Mouse (Mus musculus) ovary, adult 18-20 months (tissue): ENCODE measurements around the gene Prph.

Experiments used
- DNase-seq: peaks from one replicate; pipeline ENCODE4 v3.0.0; 2022; ENCODE audit warnings: low spot score, mixed read lengths

Gene Prph

DNA sequence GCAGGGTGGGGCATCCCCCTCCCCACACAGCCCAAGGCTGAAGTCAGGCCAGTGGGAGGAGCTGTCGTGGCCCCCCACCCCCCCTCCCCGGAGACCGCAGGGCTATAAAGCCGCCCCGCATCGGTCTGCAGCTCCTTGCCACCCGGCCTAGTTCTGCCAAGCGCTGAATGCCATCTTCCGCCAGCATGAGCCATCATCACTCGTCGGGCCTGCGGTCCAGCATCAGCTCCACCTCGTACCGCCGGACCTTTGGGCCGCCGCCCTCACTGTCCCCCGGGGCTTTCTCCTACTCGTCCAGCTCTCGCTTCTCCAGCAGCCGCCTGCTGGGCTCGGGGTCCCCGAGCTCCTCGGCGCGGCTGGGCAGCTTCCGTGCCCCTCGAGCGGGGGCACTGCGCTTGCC, at the start of gene Prph:
Prph (plus strand) TSS at position 135 of the 400 bp plus-strand sequence.
- DNase-seq, result no peak

DNA sequence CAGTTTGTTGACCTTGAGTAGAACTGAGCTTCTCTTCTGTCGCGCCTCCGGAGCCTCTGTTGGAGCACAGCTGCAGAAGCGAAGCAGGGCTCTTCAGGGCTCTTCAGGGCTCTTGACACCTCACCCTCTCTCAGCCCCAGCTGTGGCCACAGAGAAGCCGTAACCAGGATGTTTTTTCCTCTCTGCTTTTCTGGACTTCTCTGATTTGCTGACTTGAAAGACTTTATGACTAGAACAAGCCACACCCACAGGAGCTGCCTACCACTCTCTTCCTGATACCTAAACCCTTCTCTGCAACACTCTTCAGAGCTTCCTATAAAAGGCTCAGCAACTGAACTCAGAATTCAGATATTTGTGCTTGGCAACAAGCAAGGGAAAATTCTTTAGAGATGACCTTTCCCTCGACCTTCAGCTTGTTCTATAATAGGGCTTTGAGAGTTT, 46.2 kb upstream of the Prph start:
- DNase-seq, result no peak

- no peak for DNase-seq
Observed at GRCm38 (mm10) chr15:99010896-99011295, 44.1 kb upstream of the Prph start.

DNA sequence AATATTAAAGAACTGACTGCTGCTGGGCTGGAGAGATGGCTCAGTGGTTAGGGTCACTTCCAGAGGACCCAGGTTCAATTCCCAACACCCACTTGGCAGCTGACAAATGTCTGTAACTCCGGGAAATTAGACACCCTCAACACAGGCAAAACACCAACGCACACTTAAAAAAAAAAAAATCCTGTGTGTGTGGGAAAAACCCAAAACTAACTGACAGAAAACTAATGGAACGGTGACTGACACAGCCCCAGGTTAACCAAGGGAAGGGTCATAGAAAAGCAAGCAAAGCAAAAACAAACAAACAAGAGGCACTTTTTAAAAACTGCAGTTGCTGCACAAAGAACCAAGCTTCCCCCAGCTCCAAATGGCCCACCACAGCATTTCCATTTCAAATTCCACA, 43.0 kb upstream of the Prph start:
- DNase-seq, result no peak

DNA sequence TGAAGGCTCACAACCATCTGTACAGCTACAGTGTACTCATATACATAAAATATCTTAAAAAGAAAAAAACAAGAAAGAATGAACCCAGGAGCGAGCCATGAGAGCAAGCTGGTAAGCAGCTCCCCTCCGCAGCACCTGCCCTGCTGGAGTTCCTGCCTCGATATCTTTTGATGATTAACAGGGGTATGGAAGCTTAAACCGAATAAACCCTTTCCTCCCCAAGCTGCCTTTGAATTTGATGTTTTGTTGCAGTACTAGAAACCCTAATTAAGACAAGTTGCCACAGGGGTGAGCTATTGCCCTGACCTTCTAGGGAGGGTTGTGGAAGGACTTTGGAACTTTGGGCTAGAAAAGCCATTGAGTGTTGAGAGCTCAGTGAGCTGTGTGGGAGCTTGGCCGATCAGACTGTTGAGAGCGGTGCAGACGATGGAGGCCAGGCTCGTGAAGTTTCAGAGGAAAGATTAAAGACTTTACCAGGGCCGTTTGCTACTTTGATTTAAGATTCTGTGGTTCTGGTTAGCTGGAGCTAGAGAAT, 40.4 kb upstream of the Prph start:
- DNase-seq, result no peak

GRCm38 (mm10) chr15:99017355-99017761, 37.6 kb upstream of the Prph start:
- DNase-seq, result no peak

GRCm38 (mm10) chr15:99017986-99018385, 37.0 kb upstream of the Prph start:
- no peak for DNase-seq

DNA sequence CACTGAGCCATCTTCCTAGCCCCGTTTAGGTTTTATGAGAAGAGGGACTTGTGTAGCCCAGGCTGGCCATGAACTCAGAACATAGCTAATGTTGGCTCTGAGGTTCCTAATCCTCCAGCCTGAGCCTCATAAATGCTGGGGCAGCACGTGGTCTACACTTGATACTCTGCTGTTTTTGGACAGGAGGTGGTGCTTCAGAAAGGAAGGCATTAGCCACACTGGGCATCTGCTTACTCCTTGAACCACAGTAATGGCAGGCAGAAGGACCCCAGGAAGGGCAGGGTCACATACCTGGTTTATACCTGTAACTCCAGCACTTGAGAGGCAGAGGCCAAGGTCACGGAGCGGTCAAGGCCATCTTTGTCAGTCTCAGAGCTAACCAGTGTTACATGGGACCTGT, 36.3 kb upstream of the Prph start:
- DNase-seq, result no peak

- DNase-seq, result no peak
Observed at GRCm38 (mm10) chr15:99019436-99019835, 35.5 kb upstream of the Prph start.

DNA sequence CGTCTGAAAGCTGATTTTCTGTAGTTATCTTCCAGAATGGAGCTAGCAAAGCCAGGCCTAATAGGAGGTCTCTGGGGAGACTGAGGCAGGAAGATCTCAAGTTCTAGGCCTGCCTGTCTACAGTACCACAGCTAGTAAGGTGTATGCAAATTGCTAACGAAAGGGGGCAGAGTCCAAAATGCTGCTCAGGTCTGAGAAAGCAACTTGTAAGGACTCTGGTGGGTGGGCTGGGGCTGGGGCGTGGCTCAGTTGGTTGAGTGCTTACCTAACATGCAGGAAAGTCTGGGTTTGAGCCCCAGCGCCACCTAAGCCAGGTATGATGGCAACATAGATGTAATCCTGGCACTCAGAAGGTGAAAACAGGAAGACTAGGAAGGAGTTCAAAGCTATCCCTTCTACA, 34.8 kb upstream of the Prph start:
- DNase-seq, result no peak

DNA sequence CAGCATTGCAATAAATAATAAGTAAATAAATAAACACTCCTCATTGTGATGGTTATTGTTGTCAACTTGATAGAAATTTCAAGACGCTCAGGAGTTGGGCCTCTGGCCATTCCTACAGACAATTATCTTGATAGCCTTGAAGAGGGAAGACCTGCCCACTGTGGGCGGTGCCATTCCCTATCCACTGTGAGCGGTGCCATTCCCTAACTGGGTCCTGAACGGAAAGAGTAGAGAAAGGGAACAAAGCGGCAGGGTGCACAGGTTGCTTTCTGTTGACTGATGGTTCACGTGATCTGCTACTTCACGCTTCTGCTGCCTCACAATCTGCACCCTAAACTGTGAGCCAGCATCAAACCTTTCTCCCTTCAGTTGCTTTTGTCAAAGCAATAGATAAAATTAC, 33.7 kb upstream of the Prph start:
- no peak for DNase-seq

DNA sequence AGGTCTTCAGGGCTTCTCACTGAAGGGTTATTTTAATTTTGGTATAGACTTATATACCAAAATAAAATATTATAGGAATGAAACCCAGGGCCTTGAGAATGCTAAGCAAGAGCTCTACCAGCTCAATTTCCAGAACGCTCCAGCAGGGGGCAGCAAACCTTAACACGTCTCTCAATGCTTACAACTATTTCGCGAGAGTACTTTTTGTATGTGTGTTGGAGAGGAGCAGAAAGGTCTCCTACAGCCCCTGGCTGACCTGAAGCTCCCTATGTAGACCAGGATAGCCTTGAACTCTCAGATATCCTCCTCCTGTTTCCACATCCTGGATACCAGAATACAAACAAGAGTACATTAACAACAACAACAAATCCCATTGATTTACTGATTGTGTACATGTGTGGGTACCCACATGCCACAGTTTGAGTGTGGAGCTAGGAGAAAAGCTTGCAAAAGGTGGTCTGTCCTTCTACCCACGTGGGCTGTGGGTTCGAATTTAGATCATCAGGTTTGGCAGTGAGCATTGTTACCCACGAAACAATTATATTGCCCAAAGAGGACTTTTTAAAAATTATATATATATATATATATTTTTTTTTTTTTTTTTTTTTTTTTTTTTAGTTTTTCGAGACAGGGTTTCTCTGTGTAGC, 30.2 kb upstream of the Prph start:
- DNase-seq, result no peak

GRCm38 (mm10) chr15:99025414-99025813, 29.6 kb upstream of the Prph start:
- no peak for DNase-seq

GRCm38 (mm10) chr15:99026259-99026658, 28.7 kb upstream of the Prph start:
- DNase-seq, result no peak

DNA sequence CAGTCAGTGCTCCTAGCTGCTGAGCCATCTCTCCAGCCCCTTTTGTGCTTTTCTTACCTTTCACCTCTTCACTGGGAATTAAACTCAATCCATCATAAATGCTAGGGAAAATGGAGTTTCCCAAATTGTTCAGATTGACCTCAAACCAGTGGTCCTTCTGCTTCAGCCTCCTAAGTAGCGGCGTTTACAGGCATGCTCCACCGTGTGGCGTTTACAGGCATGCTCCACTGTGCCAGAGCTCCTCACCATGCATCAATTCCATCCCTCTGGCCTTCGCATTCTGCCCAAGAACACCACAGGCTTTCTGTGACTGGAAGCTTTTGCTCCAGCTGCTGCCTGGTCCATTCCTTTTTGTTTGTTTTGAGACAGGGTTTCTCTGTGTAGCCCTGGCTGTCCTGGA, 27.9 kb upstream of the Prph start:
- DNase-seq, result no peak

DNA sequence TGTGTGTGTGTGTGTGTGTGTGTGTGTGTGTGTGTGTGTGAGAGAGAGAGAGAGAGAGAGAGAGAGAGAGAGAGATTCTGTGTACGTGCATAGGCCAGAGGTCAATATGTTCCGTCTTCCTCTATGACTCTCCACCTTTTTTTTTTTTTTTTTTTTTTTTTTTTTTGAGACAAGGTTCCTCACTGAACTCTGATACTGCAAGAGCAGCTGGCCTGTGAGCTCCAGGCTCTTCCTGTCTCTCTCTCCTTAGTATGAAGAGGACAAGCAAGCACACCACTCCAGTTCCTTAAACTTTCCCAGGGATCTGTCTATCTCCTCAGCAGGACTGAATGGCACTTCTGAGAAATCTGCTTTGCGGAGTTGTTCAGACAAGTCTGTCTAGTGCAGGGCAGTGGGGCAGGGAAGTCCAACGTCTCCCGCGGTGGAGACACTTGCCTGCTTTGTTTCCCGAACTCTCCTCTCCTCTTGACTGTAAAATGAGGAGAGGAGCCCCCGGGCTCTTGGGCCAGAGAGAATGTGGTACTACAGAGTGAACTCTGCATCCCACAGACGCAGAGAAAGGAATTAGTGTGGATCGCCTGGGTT, 26.0 kb upstream of the Prph start:
- DNase-seq, result no peak

DNA sequence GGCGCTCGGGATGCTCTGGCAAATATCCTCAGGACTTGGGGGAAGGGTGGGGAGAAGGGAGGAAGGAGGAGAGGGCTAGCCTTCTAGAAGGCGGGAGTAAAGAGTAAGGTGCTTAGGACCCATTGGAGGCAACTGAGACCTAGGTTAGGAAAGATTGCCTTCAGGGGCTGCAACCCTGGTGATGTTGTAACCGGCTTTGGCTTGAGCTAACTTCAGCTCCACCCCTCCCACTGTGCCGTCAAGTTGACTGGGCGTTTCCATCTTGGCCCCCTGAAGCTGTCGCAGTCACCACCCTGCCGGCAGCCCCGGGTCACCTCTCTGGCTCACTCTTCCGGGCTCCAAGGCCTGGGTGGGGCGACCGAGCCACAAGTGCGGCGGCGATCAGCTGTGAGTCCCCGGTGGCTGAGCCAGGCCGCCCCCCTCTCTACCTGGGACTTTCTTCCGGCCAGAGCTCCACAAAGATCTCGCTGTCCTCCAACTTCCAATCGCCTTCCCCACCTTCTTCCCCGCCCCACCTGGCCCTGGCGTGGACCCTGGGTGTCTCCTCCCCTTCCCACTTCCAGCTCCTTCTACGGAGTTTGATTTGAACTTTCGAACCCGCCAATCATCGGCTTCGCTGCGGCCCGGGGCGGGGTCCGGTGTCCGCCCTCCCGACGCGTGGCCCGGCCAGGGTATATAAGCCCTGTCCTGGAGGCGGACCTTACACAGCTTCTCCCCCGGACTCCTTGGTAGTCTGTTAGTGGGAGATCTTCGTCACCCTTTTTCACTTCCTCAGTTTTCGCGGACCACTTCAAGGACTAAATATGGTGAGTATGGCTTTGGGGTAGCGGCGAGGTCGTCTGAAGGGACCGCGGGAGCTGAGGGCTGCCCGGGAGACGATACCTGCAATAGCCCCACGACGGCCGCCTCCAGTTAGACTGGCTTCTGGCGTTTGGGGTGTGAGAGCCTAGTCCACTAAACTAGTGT, 25.1 kb upstream of the Prph start, which contains the start of gene Tuba1c:
Tuba1c (plus strand) TSS at position 273 of the 966 bp plus-strand sequence.
- DNase-seq, result peak; percentile 93

DNA sequence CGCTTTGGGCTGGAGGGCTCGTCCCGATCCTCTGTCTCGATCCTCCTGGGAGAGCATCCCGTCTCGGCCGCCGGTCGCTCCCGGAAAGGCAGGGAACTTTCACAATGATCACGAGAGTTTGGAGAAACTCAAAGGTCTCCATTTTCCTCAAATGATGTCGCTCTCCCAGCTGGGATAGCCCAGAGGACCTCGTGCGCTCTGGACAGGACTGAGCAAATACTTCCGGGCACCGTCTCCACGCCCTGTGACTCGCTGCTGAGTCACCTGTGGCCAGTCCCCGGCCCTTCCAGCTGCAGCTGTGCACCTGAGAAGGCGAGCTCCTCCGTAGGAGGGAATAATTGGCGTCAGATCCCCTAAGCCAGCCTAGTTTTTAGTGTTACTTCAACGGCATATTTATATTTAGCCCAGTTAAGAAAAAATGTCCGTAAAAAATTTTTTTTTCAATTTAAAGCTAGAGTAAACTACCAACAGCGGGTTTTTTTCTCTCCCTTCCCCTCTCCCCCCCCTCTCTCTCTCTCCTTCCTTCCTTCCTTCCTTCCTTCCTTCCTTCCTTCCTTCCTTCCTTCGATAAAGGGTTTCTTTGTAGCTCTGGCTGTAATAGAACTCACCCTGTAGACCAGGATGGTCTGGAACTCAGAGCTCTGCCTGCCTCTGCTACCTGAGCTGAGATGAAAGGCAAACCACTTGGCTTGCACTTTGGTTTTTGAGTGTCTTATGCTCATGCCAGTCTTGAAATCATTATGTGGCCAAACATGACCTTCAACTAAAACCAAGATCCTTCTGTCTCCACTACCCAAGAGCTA, 24.2 kb upstream of the Prph start:
- DNase-seq, result peak; percentile 32

- DNase-seq, result no peak
Observed at GRCm38 (mm10) chr15:99031388-99031675, 23.6 kb upstream of the Prph start.

DNA sequence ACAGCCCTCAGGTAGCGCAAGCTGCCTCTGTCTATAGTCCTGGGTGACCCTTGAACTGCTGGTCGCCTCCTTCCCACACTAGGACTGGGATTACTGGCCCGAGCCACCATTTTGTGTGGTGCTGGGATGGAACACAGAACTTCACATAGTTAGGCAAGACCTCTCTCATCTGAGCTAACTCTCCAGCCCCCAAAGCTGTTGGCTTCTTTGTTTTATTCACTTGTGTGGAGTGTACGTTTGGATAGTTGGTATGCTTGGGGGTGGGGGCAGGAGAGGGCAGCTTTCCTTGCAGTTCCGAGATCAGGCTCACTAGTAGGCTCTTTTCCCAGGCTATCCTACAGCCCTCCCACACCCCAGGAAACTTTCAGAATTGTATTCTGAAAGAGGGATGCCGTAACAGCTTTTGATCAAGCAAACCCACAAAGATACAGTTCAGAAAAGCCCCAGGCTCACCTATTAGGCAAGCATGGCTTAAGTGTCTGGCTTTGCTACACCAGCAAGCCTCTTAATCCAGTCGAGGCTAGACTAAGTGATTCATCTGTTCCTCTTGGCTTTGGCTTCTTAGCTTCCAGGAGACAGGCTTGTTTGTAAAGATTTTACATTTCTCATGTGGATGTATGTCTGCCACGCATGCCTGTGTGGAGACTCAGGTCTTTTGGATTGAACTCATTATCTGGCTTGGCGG, 22.8 kb upstream of the Prph start:
- DNase-seq, result no peak

- no peak for DNase-seq
Observed at GRCm38 (mm10) chr15:99032726-99033250, 22.2 kb upstream of the Prph start.
